Mouse (Mus musculus) olfactory bulb, adult 2 months (tissue): ENCODE results near the gene Col4a2.

Experiments used
- CTCF ChIP-seq: fragments of 200-500 bp; IDR thresholded peaks from 2 replicates; pipeline ENCODE4 v1.5.1; 2012; ENCODE audit warnings: low read depth, mild to moderate bottlenecking, low read length, moderate library complexity; ENCODE audit not compliant: insufficient read depth
- POLR2A ChIP-seq: fragments of 200-500 bp; IDR thresholded peaks from 2 replicates; pipeline ENCODE4 v1.6.1; 2012; ENCODE audit warnings: mild to moderate bottlenecking, low read depth, low read length, moderate library complexity; ENCODE audit not compliant: insufficient read depth

GRCm38 (mm10) chr8:11277602-11278051 lies 35.0 kb upstream of the Col4a2 start:
- TF ChIP-seq POLR2A (no peak), CTCF (no peak)
